ENCODE assay signal across 27 mouse cellular contexts in the genomic region with DNA sequence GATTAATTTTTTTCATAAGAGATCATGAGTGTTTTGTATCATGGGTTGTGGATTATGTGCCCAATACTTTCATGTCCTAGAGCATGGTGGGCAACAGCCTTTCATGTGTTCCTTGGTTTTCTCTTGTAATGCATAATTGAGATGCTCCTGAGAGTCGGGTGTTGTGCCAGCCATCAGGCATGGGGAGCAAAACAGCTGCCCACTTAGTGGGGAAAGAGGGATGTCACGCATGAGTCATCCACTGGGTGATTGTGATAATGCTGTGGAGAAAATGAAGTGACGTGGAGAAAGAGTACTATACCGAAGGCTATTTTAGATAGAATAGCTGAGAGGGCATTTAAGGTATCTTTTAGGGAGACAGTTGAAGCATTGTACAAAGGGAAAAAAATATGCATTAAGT. TPM values are rescaled to one million over a fixed set of nuclear protein-coding genes. Genes with fewer than 3 reads are reported as not detected.
DNase-seq lines count a peak whose midpoint lies in the region; ATAC-seq and TF ChIP-seq lines count a peak whose summit lies in the region.
"Had no signal": no experiment of that assay in that cellular context is flagged by ENCODE, and none has a peak within 500 bp of the region (broad histone marks: within the 10 kb centered on the region; RNA-seq: fewer than 3 reads in every experiment).

No protein-coding gene starts in this region.

- DNase-seq in frontal cortex, postnatal 14 days (ENCODE audit: low spot score in 2 of 2), result no peak
- peak; percentile 56 for DNase-seq in right cerebral cortex, adult 18-20 months
- no peak for DNase-seq in right cerebral cortex, postnatal 36 days (ENCODE audit: low spot score in 2 of 2)
- DNase-seq in MN1 (ENCODE audit: low spot score), result peak; percentile 18
- DNase-seq in urinary bladder, postnatal 10 days (ENCODE audit: low spot score), result no peak
- DNase-seq in thymus, postnatal 4 days, result no peak
- DNase-seq: cerebellum, adult 2 months; cerebellum, postnatal 36 days; embryo, embryonic 11 days; heart, postnatal 14 days; kidney, adult 11 months; kidney, postnatal 14 days; thymus, adult 18-20 months; thymus, postnatal 36 days had no signal

- ATAC-seq in frontal cortex, adult (ENCODE audit: low TSS enrichment), result peak; percentile 38
- ATAC-seq: forebrain, embryonic 14.5 days; inflammation-experienced regulatory T-cells, adult 6 months; midbrain, embryonic 15.5 days had no signal

- 41% methylated on average over 4 of the region's 4 CpGs for WGBS in olfactory bulb, adult 2 months

- no peak for TF ChIP-seq CTCF in olfactory bulb, adult 2 months (IDR thresholded peaks at IDR 0.05; ENCODE audit: insufficient read depth, low read depth, low read length)

- peak overlapping the region; percentile 71 for H3K27ac ChIP-seq in olfactory bulb, adult 2 months (ENCODE audit: insufficient read depth, low read depth, low read length)
- H3K27ac ChIP-seq: embryonic facial prominence, embryonic 12.5 days; hindbrain, embryonic 10.5 days; hindbrain, embryonic 15.5 days; left cerebral cortex, adult 2 months; lung, embryonic 15.5 days; midbrain, embryonic 10.5 days; midbrain, embryonic 15.5 days; stomach, embryonic 15.5 days had no signal

- no peak overlapping the region for H3K4me3 ChIP-seq in olfactory bulb, adult 2 months (ENCODE audit: insufficient read depth, low read depth, low read length)
- H3K4me3 ChIP-seq: embryonic facial prominence, embryonic 12.5 days; hindbrain, embryonic 10.5 days; hindbrain, embryonic 15.5 days; left cerebral cortex, adult 2 months; liver, embryonic 15.5 days; lung, embryonic 15.5 days; midbrain, embryonic 10.5 days; midbrain, embryonic 15.5 days; stomach, embryonic 15.5 days had no signal

- TF ChIP-seq POLR2A in olfactory bulb, adult 2 months (IDR thresholded peaks at IDR 0.05; ENCODE audit: insufficient read depth, low read depth, low read length), result no peak

- H3K4me1 ChIP-seq in olfactory bulb, adult 2 months (ENCODE audit: control insufficient read depth, insufficient read depth, low read length), result peaks cover 22% of the 10 kb centered on the region
- H3K4me1 ChIP-seq: embryonic facial prominence, embryonic 12.5 days; stomach, embryonic 15.5 days had no signal

RNA-seq across cellular contexts. Expression of gene Man2a1, which starts 18.5 kb away (rescaled TPM):
- polyA plus RNA-seq in olfactory bulb, adult 2 months (2012; ENCODE audit: insufficient read depth, insufficient read length, low replicate concordance, missing spikeins), result not detected in 2 replicates

Comparison
In these comparisons a context has a peak if more than half of its experiments do, and no peak if none do; other contexts are left out.
1. DNase-seq: peak in right cerebral cortex, adult 18-20 months (single experiment) and MN1 (single experiment); none in frontal cortex, postnatal 14 days (0 of 2), right cerebral cortex, postnatal 36 days (0 of 2), urinary bladder, postnatal 10 days (single experiment) and thymus, postnatal 4 days (single experiment).